Mouse (Mus musculus) WW6 (cell line): Measurements from ENCODE around the gene Cox15.

Experiments
- DNase-seq: peaks from one replicate; pipeline ENCODE4 v3.0.0-alpha.2; 2013; ENCODE audit warnings: low read depth, low spot score

The Cox15 gene

DNA sequence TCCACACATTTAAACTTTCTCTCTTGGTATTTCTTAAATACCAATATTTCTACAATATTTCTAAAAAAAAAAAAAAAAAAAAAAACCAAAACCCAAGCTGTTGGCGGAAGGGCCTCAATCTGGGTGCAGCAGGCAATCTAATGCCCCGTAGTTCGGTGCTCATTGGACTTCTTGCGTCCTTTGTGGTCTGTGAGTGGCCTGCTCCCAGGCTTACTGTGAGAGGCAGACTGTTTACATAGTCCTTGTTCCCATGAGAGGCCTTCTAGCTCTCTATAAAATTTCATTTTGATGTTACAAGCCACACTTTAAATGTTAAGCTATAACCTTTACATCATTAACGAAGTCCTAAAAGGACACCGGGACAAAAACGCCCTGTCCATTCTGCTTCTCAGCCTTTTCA, 44.6 kb downstream of the Cox15 start:
- DNase-seq = no peak

DNA sequence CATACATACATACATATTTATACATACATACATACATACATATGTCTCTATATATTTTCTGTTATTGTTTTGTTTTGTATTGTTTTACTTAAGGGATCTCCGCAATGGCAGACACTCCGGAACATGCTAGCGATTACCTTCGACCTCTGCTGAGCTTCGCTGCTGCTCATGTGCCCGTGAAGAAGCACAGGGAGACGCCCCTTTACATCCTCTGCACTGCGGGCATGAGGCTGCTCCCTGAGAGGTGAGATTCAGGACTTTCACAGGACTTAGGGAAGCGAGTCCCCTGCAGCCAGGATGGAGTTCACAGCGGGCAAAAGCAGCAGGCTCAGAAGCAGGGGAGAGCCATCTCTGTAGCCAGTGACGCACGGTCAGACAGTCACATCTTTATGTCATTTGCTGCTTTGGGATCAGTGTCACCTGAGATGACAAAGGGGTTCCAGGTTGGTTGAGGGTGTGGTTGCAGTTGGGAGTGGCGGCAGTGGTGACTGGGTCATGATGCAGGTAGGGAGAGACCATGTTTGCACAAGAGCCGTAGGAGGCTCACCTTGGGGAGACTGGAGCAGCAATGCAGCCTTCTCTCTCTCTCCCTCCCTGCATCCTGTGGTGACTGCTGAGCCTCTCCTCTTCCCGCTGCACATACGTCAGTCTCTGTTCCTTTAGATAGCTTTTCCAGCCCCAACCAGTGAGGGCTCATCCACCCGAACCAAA, 47.9 kb downstream of the Cox15 start:
- DNase-seq = no peak

DNA sequence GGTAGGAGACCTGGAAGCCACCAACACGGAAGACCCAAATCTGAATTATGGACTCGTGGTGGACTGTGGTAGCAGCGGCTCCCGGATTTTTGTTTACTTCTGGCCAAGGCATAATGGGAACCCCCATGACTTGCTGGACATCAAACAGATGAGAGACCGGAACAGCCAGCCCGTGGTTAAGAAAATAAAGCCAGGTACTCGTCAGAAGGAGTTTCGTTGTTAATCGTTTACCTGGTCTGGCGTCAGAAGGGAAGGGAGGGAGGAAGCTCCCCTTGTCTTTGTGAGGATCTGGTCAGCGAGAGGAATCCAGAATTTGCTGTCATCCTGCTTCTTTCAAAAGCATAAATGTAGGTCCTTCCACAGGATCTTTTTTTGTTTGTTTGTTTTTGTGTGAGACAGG, 48.6 kb downstream of the Cox15 start:
- no peak for DNase-seq

DNA sequence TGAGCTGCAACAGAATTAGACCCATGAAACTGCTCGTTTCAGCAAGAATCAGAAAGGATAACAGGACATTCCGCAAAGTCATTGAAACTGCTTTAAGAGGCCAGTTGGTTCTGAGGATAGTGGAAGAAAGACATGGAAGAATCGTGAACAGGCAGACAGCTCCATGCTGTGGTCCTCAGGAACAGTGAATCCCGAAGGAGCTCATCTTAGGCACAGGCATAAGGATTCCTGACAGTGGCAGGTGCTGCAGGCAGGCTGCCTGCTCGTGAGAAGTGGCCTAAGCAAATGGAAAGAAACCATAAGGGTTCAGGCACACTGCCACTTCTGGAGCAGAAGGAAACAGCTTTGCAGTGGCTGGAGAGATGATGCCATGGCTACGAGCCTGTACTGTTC, 53.0 kb downstream of the Cox15 start:
- no peak for DNase-seq

DNA sequence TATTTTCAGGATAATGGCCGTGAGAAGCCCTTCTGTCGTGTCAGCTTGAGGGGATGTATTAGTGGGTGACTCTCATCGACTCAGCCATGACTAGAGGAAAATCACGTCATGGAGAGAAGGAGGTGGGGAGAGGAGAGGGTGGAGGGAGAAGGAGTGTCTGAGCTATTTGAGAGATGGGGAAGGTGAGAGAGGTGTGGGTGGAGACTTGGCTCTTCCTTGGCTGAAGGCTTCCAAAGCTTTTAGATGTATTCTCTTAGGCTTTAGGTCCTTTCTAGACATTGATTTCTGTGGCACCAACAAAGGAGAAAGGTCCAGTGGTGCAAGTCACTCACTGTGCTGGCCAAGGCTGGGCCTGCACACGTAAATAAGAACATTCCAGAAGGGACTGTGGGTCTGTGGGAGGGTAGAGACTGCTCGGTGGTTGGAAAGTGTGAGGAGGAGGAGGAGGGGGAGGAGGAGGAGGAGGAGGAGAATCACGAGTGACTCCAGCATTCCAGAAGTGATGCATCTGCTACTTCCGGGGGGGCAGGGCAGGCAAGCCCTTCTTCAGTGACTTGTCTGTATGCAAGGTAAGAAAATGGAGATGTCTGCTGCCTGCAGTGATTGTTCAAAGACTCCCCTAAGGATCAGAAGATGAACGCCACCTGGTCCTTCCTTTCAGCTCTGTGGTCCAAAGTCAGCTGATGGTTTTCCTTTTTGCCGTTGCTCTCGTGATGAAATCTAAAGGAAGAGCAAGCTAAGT, 53.6 kb downstream of the Cox15 start:
- no peak for DNase-seq

DNA sequence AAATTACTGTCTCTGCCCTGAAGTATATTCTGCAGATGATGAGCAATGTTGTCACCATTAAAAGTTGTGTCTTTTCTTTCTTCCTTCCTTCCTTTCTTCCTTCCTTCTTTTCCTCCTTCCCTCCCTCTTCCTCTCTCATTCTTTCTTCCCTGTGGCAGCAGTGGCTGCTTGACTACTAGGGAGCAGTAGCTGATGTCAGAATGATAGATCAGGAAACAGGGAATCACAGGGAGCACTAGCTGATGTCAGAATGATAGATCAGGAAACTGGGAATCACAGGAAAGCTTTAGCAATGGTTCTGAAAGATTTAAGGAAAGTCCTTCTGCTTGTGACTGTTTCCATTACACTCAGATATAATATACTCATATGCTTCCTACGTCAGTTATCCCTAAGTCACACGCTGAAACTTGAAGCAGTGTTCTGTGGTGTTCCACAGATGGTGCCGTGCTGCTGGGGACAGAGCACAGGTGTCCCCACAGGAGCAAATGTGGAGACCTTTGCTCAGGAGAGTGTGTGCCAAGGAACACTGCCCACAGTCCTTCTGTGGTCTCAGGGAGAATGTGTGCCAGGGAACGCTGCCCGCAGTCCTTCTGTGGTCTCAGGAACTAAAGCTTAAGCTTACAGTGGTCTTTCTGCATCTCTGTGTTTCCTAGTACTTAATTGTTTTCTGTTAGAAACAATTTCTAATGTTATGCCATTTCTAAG, 55.0 kb downstream of the Cox15 start:
- DNase-seq = no peak

DNA sequence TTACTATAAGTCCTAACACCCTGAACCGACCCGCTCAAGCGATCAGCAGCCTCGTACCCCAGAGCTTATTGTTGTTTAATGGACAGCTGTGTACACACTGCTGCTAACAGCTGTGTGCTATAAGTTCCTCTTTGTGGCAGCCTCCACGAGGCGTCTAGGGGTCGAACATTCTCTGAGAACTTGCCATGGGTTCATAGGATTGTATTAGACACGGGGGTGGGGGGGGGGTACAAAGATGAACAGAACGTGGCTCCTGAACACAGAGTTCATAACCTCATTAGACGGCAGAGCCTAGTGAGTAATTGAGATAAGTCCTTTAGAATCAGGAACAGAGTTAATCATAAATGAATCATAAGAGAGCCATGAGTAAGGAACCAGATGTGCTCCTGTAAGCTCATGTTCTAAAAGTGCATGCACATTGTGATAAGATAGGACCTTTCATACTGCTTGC, 57.3 kb downstream of the Cox15 start:
- no peak for DNase-seq

DNA sequence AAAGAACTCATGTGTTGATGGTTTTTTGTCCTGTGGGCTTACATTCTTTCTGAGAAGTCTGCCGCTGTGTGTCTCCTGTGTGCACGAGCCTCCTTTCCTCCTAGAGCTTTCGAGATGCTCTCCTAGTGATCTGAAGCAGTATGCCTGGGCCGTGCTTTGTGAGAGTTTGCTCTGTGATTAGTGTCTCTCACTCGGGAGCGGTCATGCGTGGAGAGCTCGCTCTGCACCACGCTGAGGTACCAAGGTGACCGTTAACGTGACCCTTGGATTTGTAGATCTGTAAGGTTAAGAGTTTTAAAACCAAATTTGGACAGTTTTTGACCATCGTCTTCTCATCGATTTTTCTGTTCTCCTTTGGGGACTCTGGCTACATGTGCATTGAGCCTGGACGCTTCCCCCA, 60.0 kb downstream of the Cox15 start:
- DNase-seq = no peak

DNA sequence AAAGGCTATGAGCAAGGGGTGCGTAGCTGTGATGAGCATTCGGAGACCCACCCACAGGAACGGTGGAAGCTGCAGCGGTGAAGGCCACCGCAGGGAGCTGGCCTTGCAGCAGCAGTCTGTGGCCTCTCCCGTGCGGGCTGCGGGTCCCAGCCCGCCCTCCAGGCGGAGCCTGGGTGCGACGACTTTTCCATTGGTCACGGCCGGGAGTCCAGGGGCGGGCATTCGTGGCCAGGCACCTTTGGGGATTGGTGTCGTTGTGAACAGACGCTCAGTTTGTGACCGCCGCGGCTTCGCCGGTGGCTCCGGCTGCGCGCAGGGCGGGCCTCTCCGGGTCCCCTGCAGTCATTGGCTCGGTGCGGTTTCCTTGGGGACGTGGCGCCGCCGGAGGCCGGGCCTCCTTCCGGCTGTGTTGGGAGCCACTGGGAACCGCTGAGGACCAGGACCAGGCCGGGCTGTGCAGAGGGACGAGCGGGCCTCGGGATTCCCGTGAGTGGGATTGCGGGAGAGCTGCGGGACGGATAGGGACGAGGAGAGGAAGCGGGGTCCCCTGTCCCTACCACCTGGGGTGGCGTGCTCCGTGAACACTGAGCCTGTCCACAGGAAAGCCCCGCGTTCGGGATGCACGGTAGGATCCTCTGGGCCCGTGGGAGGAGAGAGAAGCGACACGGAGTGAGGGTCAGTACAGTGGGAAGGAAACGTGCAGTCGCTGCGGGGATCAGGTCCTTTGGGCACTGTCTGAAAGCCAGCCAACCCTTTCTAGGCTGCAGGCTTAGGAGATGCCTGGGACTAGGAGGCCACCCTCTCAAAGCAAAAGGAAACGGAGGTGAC, 63.2 kb downstream of the Cox15 start, which contains the start of gene Entpd7:
Entpd7 (plus strand) TSS at position 254 of the 828 bp plus-strand sequence.
- DNase-seq = peak; percentile 89
